Mouse (Mus musculus) gastrocnemius, postnatal 14 days (tissue): ENCODE results near the gene Sohlh2. TPM values are rescaled to one million over a fixed set of nuclear protein-coding genes. Genes with fewer than 3 reads are reported as not detected.
"Not testable (repeated sequence)": the region's sequence is repeated elsewhere in the genome, so short reads cannot be mapped to it uniquely, and the experiment has no call there.

Experiments
- DNase-seq: peaks from one replicate; pipeline ENCODE4 v3.0.0; 2021; ENCODE audit warnings: mixed read lengths
- intact Hi-C: fragments of 180-260 bp; cut with DNase I; formaldehyde crosslinking; loops from one replicate; pipeline ENCODE4 v1.15.1; 2025; ENCODE audit warnings: low total_unique reads
- total RNA-seq, 2 experiments: library from RNA; stranded (reverse); gene quantifications; 2 replicates each; pipeline ENCODE4 v1.2.3; 2021

Gene Sohlh2
- total RNA-seq, 2 experiments from 2014 or later: not detected

GRCm38 (mm10) chr3:55196328-55196710 is 14.5 kb downstream of the Sohlh2 start:
- no peak for DNase-seq
- intact Hi-C loops: no loop called here

- intact Hi-C loops, DNase-seq: not testable (repeated sequence)
Measured at GRCm38 (mm10) chr3:55203621-55204020, 21.8 kb downstream of the Sohlh2 start.

- no peak for DNase-seq
- intact Hi-C loops: loop anchor here (2.0 kb wide), 1 partner anchor 36 kb away; the partner anchor contains the start of gene Dclk1
Measured at GRCm38 (mm10) chr3:55206413-55206812, 24.6 kb downstream of the Sohlh2 start.

GRCm38 (mm10) chr3:55207665-55208064 is 25.8 kb downstream of the Sohlh2 start:
- intact Hi-C loops: loop anchor here (2.0 kb wide), 1 partner anchor 35 kb away; the partner anchor contains the start of gene Dclk1
- DNase-seq: no peak

GRCm38 (mm10) chr3:55212254-55212653 is 30.4 kb downstream of the Sohlh2 start:
- intact Hi-C loops: no loop called here
- DNase-seq: no peak

GRCm38 (mm10) chr3:55213785-55214184 is 32.0 kb downstream of the Sohlh2 start:
- intact Hi-C loops: no loop called here
- DNase-seq: no peak

- no peak for DNase-seq
- intact Hi-C loops: no loop called here
Measured at GRCm38 (mm10) chr3:55214413-55214812, 32.6 kb downstream of the Sohlh2 start.

GRCm38 (mm10) chr3:55222502-55222901 is 40.7 kb downstream of the Sohlh2 start:
- DNase-seq: no peak
- intact Hi-C loops: no loop called here

GRCm38 (mm10) chr3:55223862-55224261 is 42.0 kb downstream of the Sohlh2 start:
- no peak for DNase-seq
- intact Hi-C loops: no loop called here

GRCm38 (mm10) chr3:55226501-55227213 is 44.8 kb downstream of the Sohlh2 start:
- peak; percentile 50 for DNase-seq
- intact Hi-C loops: no loop called here

- intact Hi-C loops: no loop called here
Measured at GRCm38 (mm10) chr3:55227214-55227581, 45.4 kb downstream of the Sohlh2 start.

GRCm38 (mm10) chr3:55241730-55242421 is 60.0 kb downstream of the Sohlh2 start, which contains the start of gene Dclk1:
Gene Dclk1 (plus strand): TSS chr3:55242364.
- DNase-seq: peak; percentile 47
- intact Hi-C loops: loop anchor here (2.0 kb wide), 1 partner anchor 35 kb away; no protein-coding TSS in a partner anchor

More at GRCm38 (mm10) chr3:55227214-55227581, 45.4 kb downstream of the Sohlh2 start:
- DNase-seq: no peak

GRCm38 (mm10) chr3:55242422-55243055 is 60.7 kb downstream of the Sohlh2 start:
- peak; percentile 89 for DNase-seq
- intact Hi-C loops: loop anchor here (2.0 kb wide), 1 partner anchor 36 kb away; no protein-coding TSS in a partner anchor

- intact Hi-C loops: loop anchor here (2.0 kb wide), 1 partner anchor 36 kb away; no protein-coding TSS in a partner anchor
- no peak for DNase-seq
Measured at GRCm38 (mm10) chr3:55243056-55243471, 61.2 kb downstream of the Sohlh2 start.

GRCm38 (mm10) chr3:55244087-55244486 is 62.3 kb downstream of the Sohlh2 start:
- intact Hi-C loops: no loop called here
- no peak for DNase-seq

- DNase-seq: no peak
- intact Hi-C loops: no loop called here
Measured at GRCm38 (mm10) chr3:55246618-55247272, 64.9 kb downstream of the Sohlh2 start.

- no peak for DNase-seq
- intact Hi-C loops: no loop called here
Measured at GRCm38 (mm10) chr3:55248048-55248447, 66.2 kb downstream of the Sohlh2 start.

GRCm38 (mm10) chr3:55248508-55248907 is 66.7 kb downstream of the Sohlh2 start:
- peak; percentile 35 for DNase-seq
- intact Hi-C loops: no loop called here

GRCm38 (mm10) chr3:55250631-55251030 is 68.8 kb downstream of the Sohlh2 start:
- intact Hi-C loops: no loop called here
- DNase-seq: no peak
